Mouse (Mus musculus) intestine, embryonic 16.5 days (tissue): ENCODE measurements around the gene Zfp524. TPM values are rescaled to one million over a fixed set of nuclear protein-coding genes. Genes with fewer than 3 reads are reported as not detected.

Experiments
- ATAC-seq: fragments of 200-750 bp; cut with Nextera tagmentation; 2 replicates; pipeline ENCODE4 v1.8.0; 2017; ENCODE audit warnings: moderate TSS enrichment, moderate library complexity
- H3K27ac ChIP-seq: fragments of 300-500 bp; sonication (generic); 2 replicates; pipeline ENCODE4 v1.5.1; 2014; ENCODE audit warnings: mild to moderate bottlenecking, low read length
- H3K27me3 ChIP-seq: fragments of 300-500 bp; sonication (generic); replicated peaks from 2 replicates; pipeline ENCODE4 v1.6.1; 2014; ENCODE audit warnings: low read length, control low read depth, mixed read lengths; ENCODE audit not compliant: control insufficient read depth, insufficient read depth
- H3K36me3 ChIP-seq: fragments of 300-500 bp; sonication (generic); 2 replicates; pipeline ENCODE4 v1.6.1; 2014; ENCODE audit warnings: low read length, control low read depth; ENCODE audit not compliant: control insufficient read depth, insufficient read depth
- H3K4me1 ChIP-seq: fragments of 300-500 bp; sonication (generic); 2 replicates; pipeline ENCODE4 v1.6.1; 2014; ENCODE audit warnings: low read length, control low read depth, mixed read lengths; ENCODE audit not compliant: control insufficient read depth, insufficient read depth
- H3K4me2 ChIP-seq: fragments of 300-500 bp; sonication (generic); 2 replicates; pipeline ENCODE4 v1.6.1; 2014; ENCODE audit warnings: low read depth, low read length, control low read depth
- H3K4me3 ChIP-seq: fragments of 300-500 bp; sonication (generic); 2 replicates; pipeline ENCODE4 v1.5.1; 2014; ENCODE audit warnings: mild to moderate bottlenecking, low read length
- H3K9ac ChIP-seq: fragments of 300-500 bp; sonication (generic); 2 replicates; pipeline ENCODE4 v1.6.1; 2014; ENCODE audit warnings: low read depth, low read length
- H3K9me3 ChIP-seq: fragments of 300-500 bp; sonication (generic); 2 replicates; pipeline ENCODE4 v1.6.1; 2016; ENCODE audit warnings: low read length, control low read depth; ENCODE audit not compliant: control insufficient read depth
- WGBS: fragments of 180-500 bp; shearing (Covaris S2); extraction: QIAGEN DNeasy Blood & Tissue Kit; methylation state at CpG from one replicate; pipeline ENCODE4 v1.1.7; 2014; 5-methylcytosine and 5-hydroxymethylcytosine counted together
- polyA plus RNA-seq: library from polyadenylated mRNA; unstranded; fragments of >200 nt; fragmentation: Nextera tagmentation; extraction: Ambion mirVana; gene quantifications from 2 replicates; pipeline ENCODE4 v1.2.1, GENCODE M21; 2015

Gene Zfp524
- 24.3 and 27.3 TPM in 2 replicates for polyA plus RNA-seq

GRCm38 (mm10) chr7:5014251-5015117 lies at the start of gene Zfp524, which contains the start of gene Fiz1:
Gene Zfp524 (plus strand): TSS chr7:5014415.
Gene Fiz1 (minus strand): TSS chr7:5014697.
- ATAC-seq: peak; percentile 82
- H3K4me3 ChIP-seq: peak within 1 kb of the TSS; percentile 76
- H3K36me3 ChIP-seq: peaks cover 33% of the 10 kb centered on the region
- peak within 1 kb of the TSS; percentile 68 for H3K4me2 ChIP-seq
- peaks cover 2% of the 10 kb centered on the region; the same call in 1 of the 2 replicates for H3K9me3 ChIP-seq
- peak within 1 kb of the TSS; percentile 99 for H3K27ac ChIP-seq
- H3K27me3 ChIP-seq: no peaks in the 10 kb centered on the region
- H3K4me1 ChIP-seq: peaks cover 9% of the 10 kb centered on the region
- under 1% methylated on average over 42 of the region's 42 CpGs for WGBS
- H3K9ac ChIP-seq: peak within 1 kb of the TSS; percentile 90

- Histone ChIP-seq H3K36me3 (no peaks in the 10 kb centered on the region), H3K27me3 (no peaks in the 10 kb centered on the region), H3K27ac (no peak overlapping the region), H3K4me2 (no peak overlapping the region), H3K9me3 (no peaks in the 10 kb centered on the region), H3K4me3 (no peak overlapping the region), H3K9ac (no peak overlapping the region), H3K4me1 (no peaks in the 10 kb centered on the region)
- ATAC-seq: no peak
- WGBS: 79% methylated on average over 5 of the region's 5 CpGs
Measured at GRCm38 (mm10) chr7:4964988-4965387, 49.2 kb upstream of the Zfp524 start.

- H3K9me3 ChIP-seq: no peaks in the 10 kb centered on the region
- no peaks in the 10 kb centered on the region for H3K4me1 ChIP-seq
- no peak within 1 kb of the TSS for H3K4me2 ChIP-seq
- no peak within 1 kb of the TSS for H3K27ac ChIP-seq
- WGBS: 36% methylated on average over 6 of the region's 6 CpGs
- no peak within 1 kb of the TSS for H3K9ac ChIP-seq
- no peak for ATAC-seq
- no peak within 1 kb of the TSS for H3K4me3 ChIP-seq
- H3K27me3 ChIP-seq: no peaks in the 10 kb centered on the region
- no peaks in the 10 kb centered on the region for H3K36me3 ChIP-seq
Measured at GRCm38 (mm10) chr7:4971068-4971467, 43.1 kb upstream of the Zfp524 start, which contains the start of gene Sbk3. Gene Sbk3 (minus strand): TSS chr7:4971168.

- Histone ChIP-seq H3K36me3 (no peaks in the 10 kb centered on the region), H3K4me3 (no peak overlapping the region), H3K4me2 (no peak overlapping the region), H3K27me3 (no peaks in the 10 kb centered on the region), H3K4me1 (no peaks in the 10 kb centered on the region), H3K27ac (no peak overlapping the region), H3K9me3 (no peaks in the 10 kb centered on the region), H3K9ac (no peak overlapping the region)
- no peak for ATAC-seq
- 17% methylated on average over 7 of the region's 7 CpGs for WGBS
Measured at GRCm38 (mm10) chr7:4971710-4972109, 42.5 kb upstream of the Zfp524 start.

- H3K4me1 ChIP-seq: no peaks in the 10 kb centered on the region
- H3K27ac ChIP-seq: no peak overlapping the region
- no peak for ATAC-seq
- no peak overlapping the region for H3K4me2 ChIP-seq
- no peak overlapping the region for H3K4me3 ChIP-seq
- H3K27me3 ChIP-seq: no peaks in the 10 kb centered on the region
- 69% methylated on average over 18 of the region's 18 CpGs for WGBS
- no peak overlapping the region for H3K9ac ChIP-seq
- no peaks in the 10 kb centered on the region for H3K9me3 ChIP-seq
- H3K36me3 ChIP-seq: no peaks in the 10 kb centered on the region
Measured at GRCm38 (mm10) chr7:4972321-4973047, 41.7 kb upstream of the Zfp524 start.

GRCm38 (mm10) chr7:4975455-4975854 lies 38.8 kb upstream of the Zfp524 start:
- 47% methylated on average over 4 of the region's 4 CpGs for WGBS
- H3K4me3 ChIP-seq: no peak overlapping the region
- H3K4me1 ChIP-seq: no peaks in the 10 kb centered on the region
- H3K9me3 ChIP-seq: no peaks in the 10 kb centered on the region
- no peak overlapping the region for H3K4me2 ChIP-seq
- no peaks in the 10 kb centered on the region for H3K27me3 ChIP-seq
- no peak for ATAC-seq
- H3K27ac ChIP-seq: no peak overlapping the region
- no peaks in the 10 kb centered on the region for H3K36me3 ChIP-seq
- H3K9ac ChIP-seq: no peak overlapping the region

GRCm38 (mm10) chr7:4976832-4977231 lies 37.4 kb upstream of the Zfp524 start:
- ATAC-seq: no peak
- Histone ChIP-seq H3K27me3 (no peaks in the 10 kb centered on the region), H3K27ac (no peak overlapping the region), H3K9me3 (no peaks in the 10 kb centered on the region), H3K36me3 (no peaks in the 10 kb centered on the region), H3K4me2 (no peak overlapping the region), H3K4me1 (no peaks in the 10 kb centered on the region), H3K4me3 (no peak overlapping the region), H3K9ac (no peak overlapping the region)
- 89% methylated on average over 7 of the region's 7 CpGs for WGBS

- Histone ChIP-seq H3K9me3 (peaks cover under 1% of the 10 kb centered on the region; the same call in 1 of the 2 replicates), H3K4me1 (no peaks in the 10 kb centered on the region), H3K36me3 (peaks cover 11% of the 10 kb centered on the region), H3K27ac (no peak overlapping the region), H3K4me3 (no peak overlapping the region), H3K27me3 (no peaks in the 10 kb centered on the region), H3K4me2 (no peak overlapping the region), H3K9ac (no peak overlapping the region)
- no peak for ATAC-seq
- WGBS: 53% methylated on average over 2 of the region's 2 CpGs
Measured at GRCm38 (mm10) chr7:4988250-4988649, 26.0 kb upstream of the Zfp524 start.

GRCm38 (mm10) chr7:4993347-4993998 lies 20.7 kb upstream of the Zfp524 start:
- Histone ChIP-seq H3K9ac (no peak overlapping the region), H3K27me3 (no peaks in the 10 kb centered on the region), H3K4me2 (no peak overlapping the region), H3K36me3 (peaks cover 19% of the 10 kb centered on the region), H3K4me3 (no peak overlapping the region), H3K4me1 (peaks cover 12% of the 10 kb centered on the region), H3K9me3 (peaks cover 10% of the 10 kb centered on the region), H3K27ac (no peak overlapping the region)
- ATAC-seq: no peak
- WGBS: 55% methylated on average over 55 of the region's 55 CpGs
